Mouse (Mus musculus) heart, postnatal 36 days (tissue): Measurements from ENCODE around the gene Trpc4ap. TPM values are rescaled to one million over a fixed set of nuclear protein-coding genes. Genes with fewer than 3 reads are reported as not detected.

Experiments used
- DNase-seq, 2 experiments: peaks; one replicate each; pipeline ENCODE4 v3.0.0; 2021 to 2022
- intact Hi-C: fragments of 180-260 bp; cut with DNase I; formaldehyde crosslinking; loops from one replicate; pipeline ENCODE4 v1.15.1; 2025
- total RNA-seq, 2 experiments: library from RNA; stranded (reverse); gene quantifications; 2 replicates each; pipeline ENCODE4 v1.2.3; 2021

The Trpc4ap gene
- total RNA-seq, 2 experiments from 2014 or later, result 92.1 to 92.3 TPM

- DNase-seq, result no peak
- intact Hi-C loops, result no loop called here
Measured at GRCm38 (mm10) chr2:155655759-155656372, 36.3 kb downstream of the Trpc4ap start.

- DNase-seq, result no peak
- intact Hi-C loops, result no loop called here
Measured at GRCm38 (mm10) chr2:155652618-155653017, 39.6 kb downstream of the Trpc4ap start.

GRCm38 (mm10) chr2:155645746-155646145, 46.4 kb downstream of the Trpc4ap start:
- intact Hi-C loops, result no loop called here
- no peak for DNase-seq

GRCm38 (mm10) chr2:155641540-155642472, 50.4 kb downstream of the Trpc4ap start:
- no peak for DNase-seq
- intact Hi-C loops, result no loop called here

- intact Hi-C loops, result no loop called here
- no peak for DNase-seq
Measured at GRCm38 (mm10) chr2:155640656-155641055, 51.5 kb downstream of the Trpc4ap start.

GRCm38 (mm10) chr2:155637411-155637810, 54.8 kb downstream of the Trpc4ap start:
- DNase-seq, result no peak
- intact Hi-C loops, result no loop called here

GRCm38 (mm10) chr2:155636881-155637280, 55.3 kb downstream of the Trpc4ap start:
- no peak for DNase-seq
- intact Hi-C loops, result no loop called here

- intact Hi-C loops, result no loop called here
- DNase-seq, result no peak
Measured at GRCm38 (mm10) chr2:155635961-155636360, 56.2 kb downstream of the Trpc4ap start.

GRCm38 (mm10) chr2:155634562-155634961, 57.6 kb downstream of the Trpc4ap start:
- DNase-seq, result no peak
- intact Hi-C loops, result no loop called here

GRCm38 (mm10) chr2:155633731-155634130, 58.5 kb downstream of the Trpc4ap start:
- intact Hi-C loops, result no loop called here
- DNase-seq, result no peak

GRCm38 (mm10) chr2:155633121-155633520, 59.1 kb downstream of the Trpc4ap start:
- intact Hi-C loops, result no loop called here
- no peak for DNase-seq

- intact Hi-C loops, result no loop called here
- DNase-seq, result no peak
Measured at GRCm38 (mm10) chr2:155632138-155632936, 59.8 kb downstream of the Trpc4ap start.

- intact Hi-C loops, result no loop called here
- no peak for DNase-seq
Measured at GRCm38 (mm10) chr2:155630590-155631416, 61.4 kb downstream of the Trpc4ap start.

- intact Hi-C loops, result no loop called here
- no peak for DNase-seq
Measured at GRCm38 (mm10) chr2:155630153-155630552, 62.0 kb downstream of the Trpc4ap start.

- DNase-seq, result no peak
- intact Hi-C loops, result no loop called here
Measured at GRCm38 (mm10) chr2:155629231-155629661, 62.9 kb downstream of the Trpc4ap start.

GRCm38 (mm10) chr2:155628519-155628918, 63.7 kb downstream of the Trpc4ap start:
- no peak for DNase-seq

GRCm38 (mm10) chr2:155628112-155628511, 64.1 kb downstream of the Trpc4ap start:
- no peak for DNase-seq
- intact Hi-C loops, result no loop called here

More at GRCm38 (mm10) chr2:155628519-155628918, 63.7 kb downstream of the Trpc4ap start:
- intact Hi-C loops, result no loop called here

- peak; percentile 65 to 78 for DNase-seq
- intact Hi-C loops, result no loop called here
Measured at GRCm38 (mm10) chr2:155627030-155627738, 65.0 kb downstream of the Trpc4ap start.

- intact Hi-C loops, result no loop called here
- no peak for DNase-seq
Measured at GRCm38 (mm10) chr2:155626277-155626676, 65.9 kb downstream of the Trpc4ap start.
